In the genomic region with DNA sequence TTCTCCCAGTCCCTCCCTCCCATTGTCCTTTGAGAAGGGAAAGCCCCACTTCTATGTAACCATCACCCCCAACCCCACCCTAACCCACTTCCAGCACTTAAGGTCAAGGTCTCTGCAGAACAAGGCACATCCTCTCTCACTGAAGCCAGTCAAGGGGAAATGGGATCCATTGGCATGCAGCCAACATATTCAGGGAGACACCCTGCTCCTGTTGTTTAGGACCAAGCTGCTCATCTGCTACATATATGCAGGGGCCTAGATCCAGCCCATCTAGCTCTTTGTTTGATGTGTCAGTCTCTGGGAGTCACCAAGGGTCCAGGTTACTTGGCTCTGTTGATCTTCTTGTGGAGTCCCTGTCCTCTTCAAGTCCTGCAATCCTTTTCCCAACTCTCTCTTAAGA, we compare ENCODE assay signal across 21 mouse cellular contexts.
"Had no signal": no experiment of that assay in that cellular context is flagged by ENCODE, and none has a peak within 500 bp of the region (broad histone marks: within the 10 kb centered on the region; RNA-seq: fewer than 3 reads in every experiment).

No protein-coding gene starts in this region.

- H3K9ac ChIP-seq: heart, embryonic 13.5 days; heart, embryonic 15.5 days; hindbrain, embryonic 13.5 days; hindbrain, embryonic 15.5 days; limb, embryonic 13.5 days; limb, embryonic 15.5 days; liver, embryonic 12.5 days; liver, embryonic 14.5 days had no signal

- H3K36me3 ChIP-seq: heart, embryonic 13.5 days; heart, embryonic 15.5 days; hindbrain, embryonic 13.5 days; hindbrain, embryonic 15.5 days; limb, embryonic 13.5 days; limb, embryonic 15.5 days; liver, embryonic 12.5 days had no signal

- H3K4me1 ChIP-seq: heart, embryonic 13.5 days; heart, embryonic 15.5 days; hindbrain, embryonic 13.5 days; hindbrain, embryonic 15.5 days; limb, embryonic 13.5 days; limb, embryonic 15.5 days; liver, embryonic 12.5 days had no signal

- H3K27ac ChIP-seq: gastrocnemius, adult 2 months; heart, adult 2 months; heart, embryonic 13.5 days; heart, embryonic 15.5 days; hindbrain, embryonic 13.5 days; hindbrain, embryonic 15.5 days; hindbrain, postnatal 0 days; limb, embryonic 13.5 days; limb, embryonic 15.5 days; liver, embryonic 12.5 days; liver, embryonic 14.5 days had no signal

- H3K9me3 ChIP-seq: heart, embryonic 13.5 days; heart, embryonic 15.5 days; hindbrain, embryonic 13.5 days; hindbrain, embryonic 15.5 days; limb, embryonic 13.5 days; limb, embryonic 15.5 days; liver, embryonic 12.5 days had no signal

- H3K4me3 ChIP-seq: gastrocnemius, adult 2 months; heart, adult 2 months; heart, embryonic 13.5 days; heart, embryonic 15.5 days; hindbrain, embryonic 13.5 days; hindbrain, embryonic 15.5 days; limb, embryonic 13.5 days; limb, embryonic 15.5 days; liver, embryonic 12.5 days had no signal

- DNase-seq: gastrocnemius, adult 2 months; gastrocnemius, postnatal 10 days; gastrocnemius, postnatal 25 days; heart, adult 2 months; heart, postnatal 14 days; kidney, adult 18-20 months; kidney, adult 8-10 months; kidney, postnatal 10 days; kidney, postnatal 4 days; layer of hippocampus, adult 9-11 months; layer of hippocampus, postnatal 36 days; left cerebral cortex, postnatal 4 days had no signal
